Mouse (Mus musculus): Measurements from ENCODE around the gene Mrps30. TPM values are rescaled to one million over a fixed set of nuclear protein-coding genes. Genes with fewer than 3 reads are reported as not detected.
A peak's percentile ranks its signal among the peaks of the same experiment; 100 is the strongest.
"Not testable (repeated sequence)": the region's sequence is repeated elsewhere in the genome, so short reads cannot be mapped to it uniquely, and the experiment has no call there.

Mrps30 gene
- total and polyA plus RNA-seq, 2 experiments from 2014 or later: 34.7 to 36.1 TPM

GRCm38 (mm10) chr13:118403544-118403943 lies 16.5 kb upstream of the Mrps30 start:
- Histone ChIP-seq H3K27me3 (ENCODE audit: control insufficient read depth, insufficient read depth, low read length) (no peaks in the 10 kb centered on the region), H3K9me3 (replicated peaks; ENCODE audit: control insufficient read depth, low read length) (no peaks in the 10 kb centered on the region), H3K4me2 (ENCODE audit: low read depth, low read length) (no peak overlapping the region), H3K36me3 (replicated peaks; ENCODE audit: control insufficient read depth, insufficient read depth, low read length) (no peaks in the 10 kb centered on the region), H3K4me3 (ENCODE audit: low read depth, low read length) (no peak overlapping the region), H3K27ac (ENCODE audit: low read depth) (no peak overlapping the region), H3K9ac (replicated peaks; ENCODE audit: low read depth, low read length) (no peak overlapping the region), H3K4me1 (ENCODE audit: control insufficient read depth, insufficient read depth) (no peaks in the 10 kb centered on the region)
- DNase-seq (ENCODE audit: low spot score): peak; percentile 40
- ATAC-seq (ENCODE audit: insufficient read depth, low read depth): no peak
- TF ChIP-seq EP300 (IDR thresholded peaks at IDR 0.05; ENCODE audit: low read depth) (no peak), CTCF (IDR thresholded peaks at IDR 0.05; ENCODE audit: low read depth) (peak; percentile 62)

GRCm38 (mm10) chr13:118400340-118400739 lies 13.3 kb upstream of the Mrps30 start:
- TF ChIP-seq CTCF (IDR thresholded peaks at IDR 0.05; ENCODE audit: low read depth): no peak
- TF ChIP-seq EP300 (IDR thresholded peaks at IDR 0.05; ENCODE audit: low read depth): no peak
- no peak for DNase-seq (ENCODE audit: low spot score)
- Histone ChIP-seq H3K4me1 (ENCODE audit: control insufficient read depth, insufficient read depth) (no peaks in the 10 kb centered on the region), H3K9me3 (replicated peaks; ENCODE audit: control insufficient read depth, low read length) (no peaks in the 10 kb centered on the region), H3K4me3 (ENCODE audit: low read depth, low read length) (no peak overlapping the region), H3K27ac (ENCODE audit: low read depth) (no peak overlapping the region), H3K36me3 (replicated peaks; ENCODE audit: control insufficient read depth, insufficient read depth, low read length) (no peaks in the 10 kb centered on the region), H3K4me2 (ENCODE audit: low read depth, low read length) (no peak overlapping the region), H3K27me3 (ENCODE audit: control insufficient read depth, insufficient read depth, low read length) (no peaks in the 10 kb centered on the region), H3K9ac (replicated peaks; ENCODE audit: low read depth, low read length) (no peak overlapping the region)
- no peak for ATAC-seq (ENCODE audit: insufficient read depth, low read depth)
- 54% methylated on average over 6 of the region's 6 CpGs for WGBS

DNA sequence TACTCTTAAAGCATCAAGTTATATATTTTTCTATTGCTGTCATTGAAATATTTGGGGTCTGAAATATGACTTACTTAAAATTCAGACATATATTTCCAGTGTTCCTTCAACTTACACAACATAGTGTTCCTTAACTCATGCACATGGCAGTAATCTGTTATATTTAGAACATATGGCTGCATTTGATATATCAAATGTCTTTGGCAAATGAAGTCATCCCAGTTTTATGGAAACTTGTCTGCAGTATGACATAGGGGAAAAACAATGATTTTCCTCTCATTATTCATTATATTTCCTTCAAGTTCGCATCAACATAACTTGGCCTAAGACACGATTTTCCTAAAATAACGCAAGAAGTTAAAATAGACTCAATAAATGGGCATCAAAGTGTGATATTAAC lies 8.8 kb upstream of the Mrps30 start:
- H3K4me2 ChIP-seq (ENCODE audit: low read depth, low read length): no peak overlapping the region
- no peak overlapping the region for H3K4me3 ChIP-seq (ENCODE audit: low read depth, low read length)
- H3K9ac ChIP-seq (replicated peaks; ENCODE audit: low read depth, low read length): no peak overlapping the region
- no peaks in the 10 kb centered on the region for H3K9me3 ChIP-seq (replicated peaks; ENCODE audit: control insufficient read depth, low read length)
- no peaks in the 10 kb centered on the region for H3K27me3 ChIP-seq (ENCODE audit: control insufficient read depth, insufficient read depth, low read length)
- 61% methylated on average over 3 of the region's 3 CpGs for WGBS
- TF ChIP-seq EP300 (IDR thresholded peaks at IDR 0.05; ENCODE audit: low read depth): no peak
- TF ChIP-seq CTCF (IDR thresholded peaks at IDR 0.05; ENCODE audit: low read depth): no peak
- ATAC-seq (ENCODE audit: insufficient read depth, low read depth) (no peak), DNase-seq (ENCODE audit: low spot score) (no peak)
- H3K4me1 ChIP-seq (ENCODE audit: control insufficient read depth, insufficient read depth): no peaks in the 10 kb centered on the region
- no peaks in the 10 kb centered on the region for H3K36me3 ChIP-seq (replicated peaks; ENCODE audit: control insufficient read depth, insufficient read depth, low read length)
- no peak overlapping the region for H3K27ac ChIP-seq (ENCODE audit: low read depth)

GRCm38 (mm10) chr13:118387448-118387801 lies 373 bp upstream of the Mrps30 start:
- Histone ChIP-seq H3K4me2 (ENCODE audit: low read depth, low read length) (peak overlapping the region; percentile 53), H3K36me3 (replicated peaks; ENCODE audit: control insufficient read depth, insufficient read depth, low read length) (peaks cover 23% of the 10 kb centered on the region), H3K4me3 (ENCODE audit: low read depth, low read length) (peak overlapping the region; percentile 88)
- not testable (repeated sequence) for H3K27me3 ChIP-seq (ENCODE audit: control insufficient read depth, insufficient read depth, low read length); H3K9ac ChIP-seq (replicated peaks; ENCODE audit: low read depth, low read length); H3K9me3 ChIP-seq (replicated peaks; ENCODE audit: control insufficient read depth, low read length); H3K4me1 ChIP-seq (ENCODE audit: control insufficient read depth, insufficient read depth); H3K27ac ChIP-seq (ENCODE audit: low read depth); DNase-seq (ENCODE audit: low spot score)
- WGBS: 8% methylated on average over 10 of the region's 10 CpGs
- 0 out of 2 replicates have a peak, but pooled peaks have one; percentile 6 for ATAC-seq (ENCODE audit: insufficient read depth, low read depth)

GRCm38 (mm10) chr13:118380381-118380780 lies 6.7 kb downstream of the Mrps30 start:
- Histone ChIP-seq H3K27ac (ENCODE audit: low read depth) (no peak overlapping the region), H3K9ac (replicated peaks; ENCODE audit: low read depth, low read length) (no peak overlapping the region)

DNA sequence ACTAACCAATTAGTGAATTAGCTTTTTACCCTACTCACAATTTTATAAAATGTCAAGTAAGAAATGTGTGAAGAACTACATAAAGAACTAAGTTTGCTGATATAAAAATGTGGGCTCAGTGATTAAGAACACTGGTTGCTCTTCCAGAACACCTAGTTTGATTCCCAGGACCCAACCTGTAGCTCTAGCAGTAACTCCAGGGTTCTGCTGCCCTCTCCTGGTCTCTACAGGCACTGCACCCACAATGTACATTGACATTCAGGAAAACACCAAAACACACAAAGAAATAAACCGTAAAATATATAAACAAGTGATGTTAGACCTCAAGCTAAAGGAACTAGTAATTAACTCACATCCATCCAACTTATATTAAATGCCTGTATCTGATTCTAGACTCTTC lies 7.9 kb downstream of the Mrps30 start:
- no peak for ATAC-seq (ENCODE audit: insufficient read depth, low read depth)
- WGBS: 77% methylated on average over 1 of the region's 1 CpGs

More at GRCm38 (mm10) chr13:118380381-118380780, 6.7 kb downstream of the Mrps30 start:
- no peaks in the 10 kb centered on the region for H3K9me3 ChIP-seq (replicated peaks; ENCODE audit: control insufficient read depth, low read length)
- DNase-seq (ENCODE audit: low spot score): no peak
- WGBS: 67% methylated on average over 10 of the region's 10 CpGs
- H3K4me2 ChIP-seq (ENCODE audit: low read depth, low read length): no peak overlapping the region
- H3K4me1 ChIP-seq (ENCODE audit: control insufficient read depth, insufficient read depth): no peaks in the 10 kb centered on the region
- H3K4me3 ChIP-seq (ENCODE audit: low read depth, low read length): no peak overlapping the region
- H3K27me3 ChIP-seq (ENCODE audit: control insufficient read depth, insufficient read depth, low read length): no peaks in the 10 kb centered on the region
- no peak for ATAC-seq (ENCODE audit: insufficient read depth, low read depth)
- H3K36me3 ChIP-seq (replicated peaks; ENCODE audit: control insufficient read depth, insufficient read depth, low read length): peaks cover 55% of the 10 kb centered on the region
- TF ChIP-seq EP300 (IDR thresholded peaks at IDR 0.05; ENCODE audit: low read depth): no peak
- no peak for TF ChIP-seq CTCF (IDR thresholded peaks at IDR 0.05; ENCODE audit: low read depth)

More for the DNA sequence above, 7.9 kb downstream of the Mrps30 start:
- peaks cover 48% of the 10 kb centered on the region for H3K36me3 ChIP-seq (replicated peaks; ENCODE audit: control insufficient read depth, insufficient read depth, low read length)
- DNase-seq (ENCODE audit: low spot score): peak; percentile 14
- H3K4me2 ChIP-seq (ENCODE audit: low read depth, low read length): no peak overlapping the region
- H3K9ac ChIP-seq (replicated peaks; ENCODE audit: low read depth, low read length): no peak overlapping the region
- no peaks in the 10 kb centered on the region for H3K27me3 ChIP-seq (ENCODE audit: control insufficient read depth, insufficient read depth, low read length)
- H3K4me3 ChIP-seq (ENCODE audit: low read depth, low read length): no peak overlapping the region
- no peaks in the 10 kb centered on the region for H3K9me3 ChIP-seq (replicated peaks; ENCODE audit: control insufficient read depth, low read length)
- no peak for TF ChIP-seq EP300 (IDR thresholded peaks at IDR 0.05; ENCODE audit: low read depth)
- TF ChIP-seq CTCF (IDR thresholded peaks at IDR 0.05; ENCODE audit: low read depth): peak; percentile 80
- no peaks in the 10 kb centered on the region for H3K4me1 ChIP-seq (ENCODE audit: control insufficient read depth, insufficient read depth)
- H3K27ac ChIP-seq (ENCODE audit: low read depth): no peak overlapping the region

Data from heart, postnatal 0 days (tissue).